Mouse (Mus musculus): Measurements from ENCODE around the gene B9d2.

DNA sequence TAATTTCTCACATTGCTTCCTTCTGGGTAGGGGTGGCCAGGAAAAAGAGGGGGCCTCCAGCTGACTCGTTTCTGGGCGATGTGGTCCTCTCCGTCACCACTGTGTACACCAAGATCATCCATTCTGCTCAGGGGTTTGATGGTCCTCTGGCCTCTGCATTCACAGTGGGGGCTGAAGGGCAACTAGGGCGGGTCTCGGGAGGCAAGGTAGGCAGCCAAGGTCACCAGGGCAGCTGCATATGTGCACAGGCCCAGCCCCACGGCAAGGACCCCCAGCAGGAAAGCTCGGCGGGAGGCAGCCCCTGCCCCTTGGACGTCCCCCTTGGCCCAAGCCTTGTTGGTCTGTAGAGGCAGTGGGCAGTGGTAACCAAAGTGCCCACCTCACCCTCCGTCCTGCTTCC is 11.4 kb upstream of the B9d2 start:
- no peak for TF ChIP-seq CTCF (IDR thresholded peaks at IDR 0.05; ENCODE audit: borderline replicate concordance, insufficient read depth, low read depth, low read length)
- no peak for TF ChIP-seq POLR2A (IDR thresholded peaks at IDR 0.05; ENCODE audit: borderline replicate concordance, insufficient read depth, low read length)

Measured in cerebellum, adult 2 months (tissue).